Mouse (Mus musculus): ENCODE data around the gene Rtl6.

DNA sequence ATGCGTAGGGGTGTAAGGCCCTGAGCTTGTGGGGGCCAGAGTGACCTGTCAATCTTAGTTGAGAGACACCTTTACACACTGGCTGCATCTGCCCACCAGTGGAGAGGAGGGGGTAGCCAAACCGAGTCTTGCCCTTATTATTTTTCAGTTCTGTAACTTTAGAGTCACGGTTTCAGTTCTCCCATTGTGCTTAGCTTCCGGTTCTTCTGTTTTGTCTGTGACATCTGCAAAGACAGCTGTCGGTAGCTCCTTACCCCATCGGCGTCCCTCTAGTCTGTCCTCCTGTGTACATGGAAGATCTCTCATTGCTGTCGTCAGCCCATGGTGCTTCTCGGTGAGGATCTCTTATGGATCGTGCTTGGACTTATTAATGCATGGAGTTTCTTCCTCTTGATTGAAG, 20.5 kb downstream of the Rtl6 start:
- TF ChIP-seq POLR2A (IDR thresholded peaks at IDR 0.05; ENCODE audit: insufficient read depth, low read depth, low read length) (no peak), EP300 (IDR thresholded peaks at IDR 0.05; ENCODE audit: insufficient read depth, low read depth, low read length) (no peak), CTCF (IDR thresholded peaks at IDR 0.05) (no peak)

Data from heart, adult 2 months (tissue).